Mouse (Mus musculus) T-cell, adult 2 months (primary cell): ENCODE measurements around the gene Gm3371.
"Not testable (repeated sequence)": the region's sequence is repeated elsewhere in the genome, so short reads cannot be mapped to it uniquely, and the experiment has no call there.

ENCODE experiments used
- DNase-seq: peaks from one replicate; pipeline ENCODE4 v3.0.0; 2022; ENCODE audit warnings: low spot score

Gm3371 gene

GRCm38 (mm10) chr14:44410588-44410987 is at the start of gene Gm3371:
Gene Gm3371 (minus strand): TSS chr14:44410688.
- DNase-seq, result not testable (repeated sequence)

GRCm38 (mm10) chr14:44433335-44433734 is 22.8 kb upstream of the Gm3371 start, which contains the start of gene Gm8232:
Gene Gm8232 (plus strand): TSS chr14:44433635.
- not testable (repeated sequence) for DNase-seq

- not testable (repeated sequence) for DNase-seq
These were observed 26.3 kb downstream of the Gm3371 start for GRCm38 (mm10) chr14:44384233-44384632.

GRCm38 (mm10) chr14:44365057-44365456 is 45.4 kb downstream of the Gm3371 start, which contains the start of gene Gm8229:
Gene Gm8229 (plus strand): TSS chr14:44365357.
- not testable (repeated sequence) for DNase-seq

GRCm38 (mm10) chr14:44362301-44362700 is 48.2 kb downstream of the Gm3371 start:
- DNase-seq, result not testable (repeated sequence)

GRCm38 (mm10) chr14:44361416-44361815 is 49.1 kb downstream of the Gm3371 start:
- DNase-seq, result not testable (repeated sequence)
